8 mouse cellular contexts compared by ENCODE assay signal in the genomic region with DNA sequence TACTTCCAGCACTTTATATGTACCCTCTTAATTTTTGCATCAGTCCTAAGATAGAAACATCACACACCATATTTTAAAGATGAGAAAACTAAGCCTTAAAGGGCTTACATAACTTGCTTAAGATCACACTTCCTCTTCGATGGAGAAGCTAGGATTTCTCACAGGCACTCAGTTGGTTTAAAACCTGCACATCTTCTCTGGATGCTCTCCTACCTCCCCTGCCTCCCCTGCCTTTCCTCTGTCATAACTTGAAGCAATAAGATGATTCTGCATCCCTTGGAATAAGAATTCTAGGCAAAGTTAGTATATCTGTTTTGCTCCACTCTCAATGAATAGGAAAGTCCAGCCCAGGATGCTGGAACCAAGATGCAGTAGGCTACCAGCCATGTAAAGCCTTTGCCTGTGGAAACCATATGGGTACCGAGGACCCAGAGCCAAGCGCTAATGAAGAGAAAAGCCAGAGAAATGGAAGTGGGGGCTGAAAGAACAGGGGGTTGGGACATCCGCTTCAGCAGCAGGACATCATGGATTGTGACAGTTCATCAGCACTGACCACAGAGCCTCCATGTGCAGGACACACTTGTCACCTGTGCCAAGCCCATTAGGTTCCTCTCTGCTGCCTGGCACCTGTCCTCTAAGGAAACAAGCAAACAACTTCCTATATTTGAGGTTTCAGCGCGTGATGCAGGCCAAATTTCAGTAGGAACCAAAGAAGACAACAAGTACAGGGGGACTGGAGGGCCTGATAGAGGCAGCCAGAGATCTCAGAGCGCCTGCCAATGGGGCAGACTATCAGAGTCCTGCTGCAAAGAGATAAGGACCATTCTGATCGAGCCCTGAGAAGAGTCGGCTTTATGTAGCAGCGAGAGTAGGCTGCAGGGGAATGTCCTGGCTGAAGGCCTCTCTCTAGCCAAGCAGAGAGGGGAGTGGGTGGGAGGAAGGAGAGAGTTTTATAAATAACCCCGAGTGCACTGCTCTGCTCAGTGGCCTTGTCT.
A peak's percentile ranks its signal among the peaks of the same experiment; 100 is the strongest.
DNase-seq lines count a peak whose midpoint lies in the region; ATAC-seq and TF ChIP-seq lines count a peak whose summit lies in the region.

No protein-coding gene starts in this region.

- H3K9me3 ChIP-seq in liver, embryonic 15.5 days (replicated peaks), result no peaks in the 10 kb centered on the region

- no peak overlapping the region for H3K4me3 ChIP-seq in cortical plate, adult 2 months (ENCODE audit: insufficient read depth, low read length)
- H3K4me3 ChIP-seq in liver, embryonic 15.5 days (replicated peaks), result peak overlapping the region; percentile 15; the same call in 1 of the 2 replicates
- no peak overlapping the region for H3K4me3 ChIP-seq in kidney, adult 2 months (ENCODE audit: insufficient read depth, low read depth, low read length)

- H3K36me3 ChIP-seq in liver, embryonic 15.5 days (replicated peaks), result no peaks in the 10 kb centered on the region
- H3K36me3 ChIP-seq in kidney, adult 2 months (ENCODE audit: control insufficient read depth, insufficient read depth, low read length), result no peaks in the 10 kb centered on the region

- peak; percentile 49 to 64 for DNase-seq in heart, adult 18-20 months
- no peak for DNase-seq in heart, adult 8-10 months (ENCODE audit: low spot score)
- DNase-seq in CD4-positive helper T cell, adult 2 months (ENCODE audit: low read depth, low spot score), result peak; percentile 35
- DNase-seq in right cerebral cortex, postnatal 10 days (ENCODE audit: low spot score in 2 of 2), result no peak
- no peak for DNase-seq in kidney, adult 2 months
- no peak for DNase-seq in right cerebral cortex, adult 2 months (ENCODE audit: low spot score in 2 of 2)

- H3K4me1 ChIP-seq in cortical plate, adult 2 months (ENCODE audit: control insufficient read depth, insufficient read depth, low read length), result peaks cover 4% of the 10 kb centered on the region
- H3K4me1 ChIP-seq in liver, embryonic 15.5 days (replicated peaks), result peaks cover 61% of the 10 kb centered on the region
- no peaks in the 10 kb centered on the region for H3K4me1 ChIP-seq in kidney, adult 2 months (ENCODE audit: control insufficient read depth, insufficient read depth, low read length)

- H3K9ac ChIP-seq in liver, embryonic 15.5 days, result peak overlapping the region; percentile 31; the same call in 1 of the 2 replicates

- peak; percentile 98 for ATAC-seq in liver, embryonic 15.5 days (ENCODE audit: insufficient read depth)

- no peak for TF ChIP-seq CTCF in cortical plate, adult 2 months (IDR thresholded peaks at IDR 0.05; ENCODE audit: extremely low read depth, insufficient read depth, low read length)
- no peak for TF ChIP-seq CTCF in kidney, adult 2 months (conservative IDR thresholded peaks at IDR 0.05; ENCODE audit: insufficient read depth, insufficient read length, low read depth, low read length)

- no peak for TF ChIP-seq POLR2A in cortical plate, adult 2 months (IDR thresholded peaks at IDR 0.05; ENCODE audit: extremely low read depth, insufficient read depth, low read length)
- no peak for TF ChIP-seq POLR2A in kidney, adult 2 months (IDR thresholded peaks at IDR 0.05; ENCODE audit: low read depth, low read length)

- H3K4me2 ChIP-seq in liver, embryonic 15.5 days, result peak overlapping the region; percentile 65

- no peaks in the 10 kb centered on the region for H3K27me3 ChIP-seq in liver, embryonic 15.5 days
- H3K27me3 ChIP-seq in kidney, adult 2 months (replicated peaks; ENCODE audit: control insufficient read depth, insufficient read depth, low read length), result no peaks in the 10 kb centered on the region

- WGBS in liver, embryonic 15.5 days (ENCODE audit: insufficient replicate concordance), result 20% methylated on average over 11 of the region's 11 CpGs
- 70% methylated on average over 11 of the region's 11 CpGs for WGBS in kidney, adult 2 months

- peak overlapping the region; percentile 38 for H3K27ac ChIP-seq in cortical plate, adult 2 months (ENCODE audit: insufficient read depth, low read length)
- peak overlapping the region; percentile 91 for H3K27ac ChIP-seq in liver, embryonic 15.5 days (replicated peaks)
- H3K27ac ChIP-seq in kidney, adult 2 months (ENCODE audit: insufficient read depth, low read depth, low read length), result no peak overlapping the region

Comparison
In these comparisons a context has a peak if more than half of its experiments do, and no peak if none do; other contexts are left out.
1. DNase-seq: peak in heart, adult 18-20 months (2 of 2) and CD4-positive helper T cell, adult 2 months (single experiment); none in heart, adult 8-10 months (single experiment), right cerebral cortex, postnatal 10 days (0 of 2), kidney, adult 2 months (single experiment) and right cerebral cortex, adult 2 months (0 of 2).